Comparison of ENCODE assay signal across 16 mouse cellular contexts in genomic region chr14:76936671-76937070, GRCm38 (mm10).
A peak's percentile ranks its signal among the peaks of the same experiment; 100 is the strongest.
DNase-seq lines count a peak whose midpoint lies in the region; ATAC-seq and TF ChIP-seq lines count a peak whose summit lies in the region.
"Had no signal": no experiment of that assay in that cellular context is flagged by ENCODE, and none has a peak within 500 bp of the region (broad histone marks: within the 10 kb centered on the region; RNA-seq: fewer than 3 reads in every experiment).

No protein-coding gene starts in this region.

- no peak for TF ChIP-seq POLR2A in brain, embryonic 14.5 days (IDR thresholded peaks at IDR 0.05; ENCODE audit: borderline replicate concordance, extremely low read depth, insufficient read depth, insufficient read length, poor library complexity, severe bottlenecking)

- no peak overlapping the region for H3K4me2 ChIP-seq in kidney, embryonic 15.5 days
- H3K4me2 ChIP-seq: embryonic facial prominence, embryonic 15.5 days; liver, embryonic 13.5 days had no signal

- 85% methylated on average over 1 of the region's 1 CpGs for WGBS in kidney, embryonic 15.5 days

- no peak overlapping the region for H3K27ac ChIP-seq in kidney, embryonic 15.5 days
- H3K27ac ChIP-seq: embryonic facial prominence, embryonic 15.5 days; liver, embryonic 13.5 days had no signal

- ATAC-seq in kidney, embryonic 15.5 days (replicated peaks; ENCODE audit: low FRiP score), result no peak
- no peak for ATAC-seq in megakaryocyte-erythroid progenitor cell, adult 5-6 weeks (replicated peaks; ENCODE audit: low FRiP score, low TSS enrichment, poor library complexity, severe bottlenecking)
- ATAC-seq in monocyte, adult 5-6 weeks (replicated peaks; ENCODE audit: insufficient number of reproducible peaks, low FRiP score, low TSS enrichment, poor library complexity, severe bottlenecking), result no peak
- ATAC-seq: CD4-positive, CD25-positive, alpha-beta regulatory T cell, adult 4 months; hindbrain, embryonic 16.5 days had no signal

- no peaks in the 10 kb centered on the region for H3K36me3 ChIP-seq in kidney, embryonic 15.5 days
- H3K36me3 ChIP-seq: embryonic facial prominence, embryonic 15.5 days; liver, embryonic 13.5 days had no signal

- H3K9ac ChIP-seq in kidney, embryonic 15.5 days, result no peak overlapping the region
- H3K9ac ChIP-seq: embryonic facial prominence, embryonic 15.5 days; liver, embryonic 13.5 days had no signal

- peaks cover 15% of the 10 kb centered on the region for H3K4me1 ChIP-seq in kidney, embryonic 15.5 days
- H3K4me1 ChIP-seq: liver, embryonic 13.5 days had no signal

- no peak for TF ChIP-seq CTCF in brain, embryonic 14.5 days (IDR thresholded peaks at IDR 0.05; ENCODE audit: borderline replicate concordance, extremely low read depth, insufficient read depth, insufficient read length)

- H3K27me3 ChIP-seq in kidney, embryonic 15.5 days, result no peaks in the 10 kb centered on the region
- H3K27me3 ChIP-seq: embryonic facial prominence, embryonic 15.5 days; liver, embryonic 13.5 days had no signal

- no peak overlapping the region for H3K4me3 ChIP-seq in kidney, embryonic 15.5 days (replicated peaks)
- H3K4me3 ChIP-seq: embryonic facial prominence, embryonic 15.5 days; liver, embryonic 13.5 days; megakaryocyte, embryonic 14.5 days had no signal

- no peaks in the 10 kb centered on the region for H3K9me3 ChIP-seq in kidney, embryonic 15.5 days (replicated peaks)
- H3K9me3 ChIP-seq: embryonic facial prominence, embryonic 15.5 days; liver, embryonic 13.5 days; megakaryocyte, embryonic 14.5 days had no signal

- DNase-seq in kidney, adult 18-20 months, result peak; percentile 56
- peak; percentile 15 for DNase-seq in brain, embryonic 14.5 days (ENCODE audit: low read depth)
- DNase-seq in cerebellum, adult 8-10 months, result peak; percentile 11
- peak; percentile 65 to 75 for DNase-seq in kidney, postnatal 25 days
- DNase-seq: heart, adult 18-20 months; heart, postnatal 10 days; liver, embryonic 13.5 days; right cerebral cortex, postnatal 14 days; thymus, postnatal 14 days had no signal

Comparison
In these comparisons a context has a peak if more than half of its experiments do, and no peak if none do; other contexts are left out.
1. DNase-seq: peak in every context shown above with its lines; median percentile 70 in kidney, postnatal 25 days; 56 in kidney, adult 18-20 months; 15 in brain, embryonic 14.5 days; 11 in cerebellum, adult 8-10 months.